Mouse (Mus musculus): ENCODE data around the gene AL732309.1. TPM values are rescaled to one million over a fixed set of nuclear protein-coding genes. Genes with fewer than 3 reads are reported as not detected.

The AL732309.1 gene
- polyA plus RNA-seq, 1 experiment from 2014 or later, result 6.2 TPM

DNA sequence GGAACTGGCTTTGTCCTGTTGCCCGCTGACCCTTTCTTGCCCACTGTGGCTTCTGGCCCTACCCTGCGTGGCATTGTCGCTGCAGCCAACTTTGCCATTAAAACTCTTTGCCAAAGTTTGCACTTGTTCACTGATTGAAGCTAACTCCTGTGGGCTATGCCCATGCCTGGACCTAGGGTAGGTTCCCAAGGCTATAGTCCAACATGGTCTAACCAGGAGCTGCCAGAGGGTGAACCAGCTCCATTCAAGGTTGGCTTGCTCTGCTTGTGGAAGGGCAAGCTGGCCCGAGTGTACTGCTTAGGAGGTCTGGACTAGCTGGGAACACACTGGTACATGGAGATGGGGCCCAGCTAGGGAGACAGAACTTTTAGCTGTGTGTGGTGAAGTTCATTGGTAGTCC is 2.5 kb downstream of the AL732309.1 start:
- H3K4me1 ChIP-seq, result peaks cover 26% of the 10 kb centered on the region
- peaks cover 17% of the 10 kb centered on the region for H3K27me3 ChIP-seq
- no peak overlapping the region for H3K4me3 ChIP-seq
- 82% methylated on average over 4 of the region's 4 CpGs for WGBS
- no peak overlapping the region for H3K4me2 ChIP-seq (replicated peaks)
- peaks cover 43% of the 10 kb centered on the region for H3K36me3 ChIP-seq
- no peaks in the 10 kb centered on the region for H3K9me3 ChIP-seq (replicated peaks)
- no peak overlapping the region for H3K9ac ChIP-seq
- H3K27ac ChIP-seq, result no peak overlapping the region
- no peak for ATAC-seq (ENCODE audit: low FRiP score)

GRCm38 (mm10) chr2:25243342-25243741 is 3.3 kb downstream of the AL732309.1 start:
- peak overlapping the region; percentile 55 for H3K4me3 ChIP-seq
- peak overlapping the region; percentile 73; the same call in 1 of the 2 replicates for H3K9ac ChIP-seq
- no peak for ATAC-seq (ENCODE audit: low FRiP score)
- peaks cover 26% of the 10 kb centered on the region for H3K4me1 ChIP-seq
- H3K27me3 ChIP-seq, result peaks cover 20% of the 10 kb centered on the region
- no peaks in the 10 kb centered on the region for H3K9me3 ChIP-seq (replicated peaks)
- H3K27ac ChIP-seq, result no peak overlapping the region
- peaks cover 36% of the 10 kb centered on the region for H3K36me3 ChIP-seq
- 79% methylated on average over 8 of the region's 8 CpGs for WGBS
- H3K4me2 ChIP-seq (replicated peaks), result peak overlapping the region; percentile 92

DNA sequence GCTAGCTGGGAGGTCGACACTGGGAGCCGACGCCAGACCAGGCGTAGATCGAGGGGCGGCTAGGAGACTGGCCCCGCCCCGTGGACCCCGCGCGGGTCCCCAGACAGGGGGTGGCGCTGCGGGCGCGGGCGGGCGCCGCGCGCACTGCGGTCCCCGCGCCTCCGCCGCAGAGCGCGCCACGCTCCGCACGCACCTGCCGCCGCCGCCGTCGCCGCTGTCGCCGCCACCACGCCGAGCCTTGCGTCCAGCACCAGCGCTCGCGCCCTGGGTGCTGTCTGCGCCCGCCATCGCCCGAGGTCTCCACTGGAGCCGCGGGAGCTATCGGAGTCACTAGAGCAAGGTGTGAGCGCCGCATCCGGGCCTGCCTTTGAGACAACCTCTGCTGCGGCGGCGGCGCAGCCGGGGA is 4.6 kb downstream of the AL732309.1 start, which contains the start of the genes Rnf208 and Cysrt1:
TSS of gene Rnf208 (plus strand) at position 155 of the 406 bp plus-strand sequence.
TSS of gene Cysrt1 (minus strand) at position 352 of the 406 bp plus-strand sequence.
- ATAC-seq (ENCODE audit: low FRiP score), result peak; percentile 42
- peaks cover 24% of the 10 kb centered on the region for H3K36me3 ChIP-seq
- H3K9me3 ChIP-seq (replicated peaks), result no peaks in the 10 kb centered on the region
- H3K4me2 ChIP-seq (replicated peaks), result peak within 1 kb of the TSS; percentile 92
- peak within 1 kb of the TSS; percentile 55 for H3K4me3 ChIP-seq
- peak within 1 kb of the TSS; percentile 73 for H3K9ac ChIP-seq
- peaks cover 26% of the 10 kb centered on the region for H3K4me1 ChIP-seq
- peaks cover 20% of the 10 kb centered on the region for H3K27me3 ChIP-seq
- peak within 1 kb of the TSS; percentile 76 for H3K27ac ChIP-seq
- WGBS, result 0% methylated on average over 7 of the region's 59 CpGs

- peak overlapping the region; percentile 92 for H3K4me2 ChIP-seq (replicated peaks)
- H3K9me3 ChIP-seq (replicated peaks), result no peaks in the 10 kb centered on the region
- peaks cover 17% of the 10 kb centered on the region for H3K36me3 ChIP-seq
- ATAC-seq (ENCODE audit: low FRiP score), result peak; percentile 5; the same call in 1 of the 2 replicates
- WGBS, result 14% methylated on average over 6 of the region's 6 CpGs
- H3K27me3 ChIP-seq, result peaks cover 20% of the 10 kb centered on the region
- H3K9ac ChIP-seq, result peak overlapping the region; percentile 73; the same call in 1 of the 2 replicates
- peak overlapping the region; percentile 76; the same call in 1 of the 2 replicates for H3K27ac ChIP-seq
- H3K4me1 ChIP-seq, result peaks cover 26% of the 10 kb centered on the region
- H3K4me3 ChIP-seq, result peak overlapping the region; percentile 55
Observed at GRCm38 (mm10) chr2:25241438-25241775, 5.3 kb downstream of the AL732309.1 start.

DNA sequence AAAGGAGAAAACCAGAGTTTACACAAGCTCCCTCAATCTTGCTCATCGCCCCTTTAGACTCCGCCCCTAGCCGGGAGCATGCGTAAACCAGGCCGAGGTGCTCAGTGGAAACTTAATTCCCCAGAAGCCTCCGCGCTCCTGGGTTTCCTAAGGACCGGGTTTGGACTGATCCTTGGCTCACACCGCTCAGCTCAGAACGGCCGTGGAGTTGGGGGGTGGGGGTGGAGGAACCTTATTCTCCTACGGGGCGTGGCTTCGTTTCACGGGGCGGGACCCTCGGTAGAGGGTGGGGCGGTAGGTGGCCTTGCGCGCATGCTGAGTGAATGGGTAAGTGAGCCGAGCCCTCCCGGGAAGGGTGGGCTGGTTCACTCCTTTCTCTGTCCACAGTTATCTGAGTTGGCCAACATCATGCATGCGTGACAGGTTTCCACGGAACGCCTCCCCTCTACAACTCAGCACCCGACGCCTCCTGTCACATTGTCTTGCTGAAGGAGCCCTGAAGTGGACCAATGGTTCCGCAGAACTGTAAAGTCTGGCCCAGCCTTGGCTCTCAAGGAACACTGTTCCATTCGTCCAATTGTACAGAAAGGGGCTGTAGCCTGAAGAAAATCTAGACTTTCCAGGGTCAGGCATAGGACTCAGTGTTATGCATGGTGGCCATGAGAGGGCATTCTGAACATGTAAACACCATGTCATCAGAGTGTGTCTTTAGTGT is 5.8 kb downstream of the AL732309.1 start:
- Histone ChIP-seq H3K4me3 (peak overlapping the region; percentile 55), H3K4me1 (peaks cover 26% of the 10 kb centered on the region), H3K9ac (peak overlapping the region; percentile 73), H3K36me3 (peaks cover 11% of the 10 kb centered on the region), H3K27me3 (peaks cover 24% of the 10 kb centered on the region), H3K9me3 (replicated peaks) (no peaks in the 10 kb centered on the region), H3K4me2 (replicated peaks) (peak overlapping the region; percentile 92), H3K27ac (peak overlapping the region; percentile 76)
- peak; percentile 77 for ATAC-seq (ENCODE audit: low FRiP score)
- under 1% methylated on average over 29 of the region's 29 CpGs for WGBS

DNA sequence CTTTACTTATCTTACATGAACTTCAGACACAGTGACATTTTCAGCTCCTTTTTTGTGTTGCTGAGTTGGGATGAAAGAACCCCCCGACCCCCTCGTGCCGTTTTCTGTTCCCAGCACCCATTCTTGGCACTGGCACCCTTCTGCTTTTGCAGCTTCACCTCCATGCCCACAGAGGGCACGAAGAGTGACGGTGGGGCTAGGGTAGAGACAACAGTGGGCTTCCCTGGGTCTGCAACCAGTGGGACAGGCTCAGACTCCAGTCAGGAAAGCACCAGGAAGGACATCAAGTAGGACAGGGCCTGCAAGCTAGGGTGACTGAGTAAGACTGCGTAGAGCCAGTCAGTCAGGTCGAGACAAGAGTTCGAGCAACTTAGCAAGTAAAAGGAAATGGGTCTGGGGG is 6.4 kb downstream of the AL732309.1 start:
- Histone ChIP-seq H3K4me3 (peak overlapping the region; percentile 55; the same call in 1 of the 2 replicates), H3K27ac (peak overlapping the region; percentile 76; the same call in 1 of the 2 replicates), H3K36me3 (peaks cover 6% of the 10 kb centered on the region; the same call in 1 of the 2 replicates), H3K4me2 (replicated peaks) (peak overlapping the region; percentile 92), H3K9ac (0 out of 2 replicates have a peak overlapping the region, but pooled peaks have one; percentile 32), H3K27me3 (peaks cover 24% of the 10 kb centered on the region), H3K9me3 (replicated peaks) (no peaks in the 10 kb centered on the region), H3K4me1 (peaks cover 26% of the 10 kb centered on the region)
- 55% methylated on average over 8 of the region's 8 CpGs for WGBS
- no peak; the same call in 1 of the 2 replicates for ATAC-seq (ENCODE audit: low FRiP score)

DNA sequence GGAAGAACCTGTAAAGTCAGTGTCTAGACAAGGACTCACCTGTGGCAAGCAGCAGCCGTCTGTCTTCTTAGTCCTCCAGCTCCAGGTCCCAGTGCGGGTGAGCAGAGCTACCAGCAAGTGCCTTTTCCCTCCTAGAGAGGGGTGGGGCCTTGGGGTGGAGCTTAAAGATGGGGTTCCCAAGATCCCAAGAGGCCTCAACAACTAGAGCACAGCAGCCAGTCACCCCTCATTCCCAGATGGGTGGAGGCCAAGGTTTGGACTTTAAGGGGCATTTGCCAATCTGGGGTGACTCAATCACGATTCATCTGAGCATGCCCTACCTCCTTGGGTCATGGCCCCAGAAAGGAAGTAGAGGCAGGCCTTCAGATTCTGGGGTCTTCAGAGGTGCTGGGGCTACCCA is 6.9 kb downstream of the AL732309.1 start:
- Histone ChIP-seq H3K36me3 (0 out of 2 replicates have a peak, but pooled peaks cover under 1% of the 10 kb centered on the region), H3K4me1 (peaks cover 26% of the 10 kb centered on the region), H3K4me2 (replicated peaks) (no peak overlapping the region), H3K27ac (no peak overlapping the region), H3K4me3 (no peak overlapping the region), H3K9me3 (replicated peaks) (no peaks in the 10 kb centered on the region), H3K9ac (no peak overlapping the region), H3K27me3 (peaks cover 24% of the 10 kb centered on the region)
- no peak for ATAC-seq (ENCODE audit: low FRiP score)
- WGBS, result 81% methylated on average over 3 of the region's 3 CpGs

GRCm38 (mm10) chr2:25238106-25238505 is 8.6 kb downstream of the AL732309.1 start:
- no peak for ATAC-seq (ENCODE audit: low FRiP score)
- no peak overlapping the region for H3K4me3 ChIP-seq
- H3K4me1 ChIP-seq, result peaks cover 22% of the 10 kb centered on the region
- no peaks in the 10 kb centered on the region for H3K9me3 ChIP-seq (replicated peaks)
- no peaks in the 10 kb centered on the region for H3K36me3 ChIP-seq
- H3K27ac ChIP-seq, result no peak overlapping the region
- H3K9ac ChIP-seq, result no peak overlapping the region
- peaks cover 30% of the 10 kb centered on the region for H3K27me3 ChIP-seq
- H3K4me2 ChIP-seq (replicated peaks), result no peak overlapping the region

- Histone ChIP-seq H3K4me3 (no peak overlapping the region), H3K4me1 (peaks cover 16% of the 10 kb centered on the region), H3K27me3 (peaks cover 25% of the 10 kb centered on the region), H3K27ac (no peak overlapping the region), H3K4me2 (replicated peaks) (no peak overlapping the region), H3K9ac (no peak overlapping the region), H3K36me3 (no peaks in the 10 kb centered on the region), H3K9me3 (replicated peaks) (no peaks in the 10 kb centered on the region)
- WGBS, result 65% methylated on average over 4 of the region's 4 CpGs
- no peak for ATAC-seq (ENCODE audit: low FRiP score)
Observed at GRCm38 (mm10) chr2:25237522-25237921, 9.1 kb downstream of the AL732309.1 start.

DNA sequence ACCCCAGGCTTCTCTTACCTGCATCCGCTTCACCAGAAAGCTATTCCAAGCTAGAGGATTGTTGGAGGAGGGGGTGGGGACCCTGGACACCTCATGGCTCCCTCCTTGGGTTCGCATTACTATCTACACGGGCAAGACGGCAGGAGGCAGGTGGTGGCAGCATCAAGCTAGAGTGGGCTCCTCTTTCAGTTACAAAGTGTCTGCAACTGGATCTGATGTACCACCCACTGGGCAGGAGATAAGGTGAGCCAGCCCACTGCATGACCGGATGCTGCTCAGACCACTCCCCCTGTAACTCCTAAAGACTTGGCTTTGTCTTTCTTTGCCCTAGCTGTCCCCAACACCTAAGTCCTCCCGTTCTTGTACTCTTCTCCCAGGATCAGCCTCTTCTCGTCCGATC is 10.0 kb downstream of the AL732309.1 start, which contains the start of gene Rnf224:
TSS of gene Rnf224 (minus strand) at position 174 of the 400 bp plus-strand sequence.
- no peaks in the 10 kb centered on the region for H3K36me3 ChIP-seq
- no peaks in the 10 kb centered on the region for H3K9me3 ChIP-seq (replicated peaks)
- H3K27me3 ChIP-seq, result peaks cover 25% of the 10 kb centered on the region
- no peak within 1 kb of the TSS for H3K27ac ChIP-seq
- H3K4me1 ChIP-seq, result peaks cover 10% of the 10 kb centered on the region
- ATAC-seq (ENCODE audit: low FRiP score), result no peak
- H3K4me2 ChIP-seq (replicated peaks), result no peak within 1 kb of the TSS
- 33% methylated on average over 8 of the region's 8 CpGs for WGBS
- no peak within 1 kb of the TSS for H3K4me3 ChIP-seq
- no peak within 1 kb of the TSS for H3K9ac ChIP-seq

- no peak overlapping the region for H3K9ac ChIP-seq
- peaks cover 24% of the 10 kb centered on the region for H3K27me3 ChIP-seq
- H3K4me3 ChIP-seq, result no peak overlapping the region
- no peak for ATAC-seq (ENCODE audit: low FRiP score)
- WGBS, result 69% methylated on average over 5 of the region's 5 CpGs
- no peak overlapping the region for H3K27ac ChIP-seq
- no peaks in the 10 kb centered on the region for H3K36me3 ChIP-seq
- no peaks in the 10 kb centered on the region for H3K4me1 ChIP-seq
- H3K9me3 ChIP-seq (replicated peaks), result no peaks in the 10 kb centered on the region
- no peak overlapping the region for H3K4me2 ChIP-seq (replicated peaks)
Observed at GRCm38 (mm10) chr2:25234551-25235220, 12.0 kb downstream of the AL732309.1 start.

GRCm38 (mm10) chr2:25234050-25234449 is 12.6 kb downstream of the AL732309.1 start, which contains the start of gene Slc34a3:
Gene Slc34a3 (minus strand): TSS chr2:25234364.
- no peaks in the 10 kb centered on the region for H3K4me1 ChIP-seq
- no peaks in the 10 kb centered on the region for H3K36me3 ChIP-seq
- H3K9me3 ChIP-seq (replicated peaks), result no peaks in the 10 kb centered on the region
- no peak within 1 kb of the TSS for H3K4me3 ChIP-seq
- H3K27ac ChIP-seq, result no peak within 1 kb of the TSS
- H3K27me3 ChIP-seq, result peaks cover 25% of the 10 kb centered on the region
- H3K4me2 ChIP-seq (replicated peaks), result no peak within 1 kb of the TSS
- ATAC-seq (ENCODE audit: low FRiP score), result no peak
- WGBS, result 87% methylated on average over 3 of the region's 3 CpGs
- no peak within 1 kb of the TSS for H3K9ac ChIP-seq
